Mouse (Mus musculus) heart, embryonic 14.5 days (tissue): ENCODE data around the gene Chst11. TPM values are rescaled to one million over a fixed set of nuclear protein-coding genes. Genes with fewer than 3 reads are reported as not detected.

Experiments
- ATAC-seq: fragments of 200-750 bp; cut with Nextera tagmentation; 2 replicates; pipeline ENCODE4 v1.8.0; 2017; ENCODE audit warnings: low read depth, moderate TSS enrichment; ENCODE audit not compliant: insufficient number of reproducible peaks, insufficient read depth, low FRiP score
- H3K27ac ChIP-seq, 2 experiments: fragments of 200-500 bp in 1 of 2; fragments of 300-500 bp in 1 of 2; sonication (generic) in 1 of 2; replicated peaks in 1 of 2; 2 replicates each; pipeline ENCODE4 v1.5.1; 2012 to 2014; ENCODE audit warnings: low read depth in 2 of 2, low read length in 2 of 2, control low read depth in 1 of 2, mild to moderate bottlenecking in 1 of 2, mixed read lengths in 1 of 2; ENCODE audit not compliant: control insufficient read depth in 1 of 2, insufficient read depth in 1 of 2
- H3K27me3 ChIP-seq: fragments of 300-500 bp; sonication (generic); 2 replicates; pipeline ENCODE4 v1.6.1; 2014; ENCODE audit warnings: mild to moderate bottlenecking, low read length, control low read depth; ENCODE audit not compliant: control insufficient read depth, insufficient read depth
- H3K36me3 ChIP-seq: fragments of 300-500 bp; sonication (generic); 2 replicates; pipeline ENCODE4 v1.6.1; 2014; ENCODE audit warnings: mild to moderate bottlenecking, control low read depth, low read length, mixed read lengths; ENCODE audit not compliant: control insufficient read depth, insufficient read depth
- H3K4me1 ChIP-seq, 2 experiments: fragments of 200-500 bp in 1 of 2; fragments of 300-500 bp in 1 of 2; sonication (generic) in 1 of 2; 2 replicates each; pipeline ENCODE4 v1.6.1; 2012 to 2014; ENCODE audit warnings: low read length in 2 of 2, control low read depth in 1 of 2, mixed read lengths in 1 of 2; ENCODE audit not compliant: control insufficient read depth in 2 of 2, insufficient read depth in 2 of 2
- H3K4me2 ChIP-seq: fragments of 300-500 bp; sonication (generic); 2 replicates; pipeline ENCODE4 v1.6.1; 2014; ENCODE audit warnings: mild to moderate bottlenecking, low read length
- H3K4me3 ChIP-seq, 2 experiments: fragments of 200-500 bp in 1 of 2; fragments of 300-500 bp in 1 of 2; sonication (generic) in 1 of 2; 2 replicates each; pipeline ENCODE4 v1.5.1; 2012 to 2014; ENCODE audit warnings: low read length in 2 of 2, mild to moderate bottlenecking in 2 of 2, control low read depth in 1 of 2, low read depth in 1 of 2, moderate library complexity in 1 of 2; ENCODE audit not compliant: control insufficient read depth in 1 of 2, insufficient read depth in 1 of 2
- H3K9ac ChIP-seq: fragments of 300-500 bp; sonication (generic); 2 replicates; pipeline ENCODE4 v1.6.1; 2014; ENCODE audit warnings: mild to moderate bottlenecking, low read length
- H3K9me3 ChIP-seq: fragments of 300-500 bp; sonication (generic); 2 replicates; pipeline ENCODE4 v1.6.1; 2016; ENCODE audit warnings: low read length, control low read depth; ENCODE audit not compliant: control insufficient read depth
- WGBS: fragments of 180-500 bp; shearing (Covaris S2); extraction: QIAGEN DNeasy Blood & Tissue Kit; methylation state at CpG from one replicate; pipeline ENCODE4 v1.1.7; 2014; 5-methylcytosine and 5-hydroxymethylcytosine counted together
- polyA plus RNA-seq: library from polyadenylated mRNA; unstranded; fragments of >200 nt; fragmentation: Nextera tagmentation; extraction: Ambion mirVana; gene quantifications from 2 replicates; pipeline ENCODE4 v1.2.1, GENCODE M21; 2014

Chst11 gene
- 3.3 and 3.5 TPM in 2 replicates for polyA plus RNA-seq

DNA sequence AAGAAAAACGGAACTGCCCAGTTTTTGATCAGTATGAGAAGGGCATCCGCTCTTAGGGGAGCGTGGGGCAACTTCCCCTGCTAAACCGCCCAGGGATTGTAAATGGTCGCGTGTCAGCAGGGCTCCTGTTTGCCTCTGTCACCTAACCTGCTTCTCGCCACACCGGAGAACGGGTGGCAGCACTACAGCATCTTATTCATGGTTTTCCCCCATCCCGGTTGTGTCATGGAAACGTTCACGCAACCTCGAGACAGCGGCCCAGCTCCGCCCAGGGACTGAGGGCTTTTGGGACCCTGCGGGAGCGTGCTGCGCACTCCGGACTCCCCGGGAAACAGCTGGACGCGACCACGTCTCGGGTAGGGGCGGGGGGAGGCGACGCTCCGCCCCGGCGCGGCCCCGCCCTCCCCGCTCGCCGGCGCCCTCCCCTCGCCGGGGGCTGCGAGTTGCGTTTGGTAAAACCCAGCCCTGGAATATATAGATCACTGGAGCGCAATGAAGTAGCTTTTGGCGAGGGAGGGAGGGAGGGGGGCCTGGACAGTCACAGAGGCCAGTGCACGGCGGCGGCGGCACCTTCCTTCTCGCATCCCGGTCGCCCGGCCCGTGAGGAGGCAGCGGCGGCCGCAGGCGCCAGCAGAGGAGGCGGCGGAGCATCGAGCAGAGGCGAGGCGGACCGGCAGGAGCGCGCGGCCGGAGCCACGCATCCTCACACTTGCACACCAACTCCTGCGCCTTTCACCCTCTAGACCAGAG is at the start of gene Chst11:
Gene Chst11 (plus strand): TSS at position 549 of the 750 bp plus-strand sequence.
- H3K27ac ChIP-seq, result peak within 1 kb of the TSS; percentile 64 to 79
- peaks cover 26% of the 10 kb centered on the region for H3K27me3 ChIP-seq
- H3K9me3 ChIP-seq, result no peaks in the 10 kb centered on the region
- peak within 1 kb of the TSS; percentile 61 to 85 for H3K4me3 ChIP-seq
- no peaks in the 10 kb centered on the region for H3K36me3 ChIP-seq
- WGBS, result under 1% methylated on average over 58 of the region's 67 CpGs
- H3K9ac ChIP-seq, result peak within 1 kb of the TSS; percentile 83
- H3K4me1 ChIP-seq, result peaks cover 10 to 24% of the 10 kb centered on the region in 2 experiments
- H3K4me2 ChIP-seq, result peak within 1 kb of the TSS; percentile 81
- ATAC-seq, result peak; percentile 88

DNA sequence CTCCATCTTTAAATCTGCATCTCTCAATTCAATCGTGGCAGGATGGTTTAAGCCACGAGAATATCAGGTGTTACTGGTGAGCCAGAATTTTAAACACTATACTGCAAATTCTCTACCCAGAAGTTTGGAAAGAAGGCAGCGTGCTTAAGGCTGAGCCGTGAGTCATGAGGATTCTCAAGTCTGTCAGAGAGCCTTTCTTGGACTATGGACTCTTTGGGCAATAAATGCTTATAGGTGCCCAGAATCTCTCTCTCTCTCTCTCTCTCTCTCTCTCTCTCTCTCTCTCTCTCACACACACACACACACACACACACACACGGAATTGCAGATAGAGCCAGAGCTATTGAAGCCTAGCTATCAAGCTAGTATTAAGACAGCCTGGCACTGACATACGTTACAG is 49.5 kb upstream of the Chst11 start:
- H3K4me2 ChIP-seq, result no peak overlapping the region
- 78% methylated on average over 6 of the region's 6 CpGs for WGBS
- H3K27me3 ChIP-seq, result no peaks in the 10 kb centered on the region
- H3K4me3 ChIP-seq, result no peak overlapping the region
- H3K9ac ChIP-seq, result no peak overlapping the region
- H3K36me3 ChIP-seq, result no peaks in the 10 kb centered on the region
- ATAC-seq, result no peak
- H3K9me3 ChIP-seq, result no peaks in the 10 kb centered on the region
- no peak overlapping the region for H3K27ac ChIP-seq
- H3K4me1 ChIP-seq, result peaks cover 0 to 3% of the 10 kb centered on the region in 2 experiments; a peak in 1 of 4 replicates

DNA sequence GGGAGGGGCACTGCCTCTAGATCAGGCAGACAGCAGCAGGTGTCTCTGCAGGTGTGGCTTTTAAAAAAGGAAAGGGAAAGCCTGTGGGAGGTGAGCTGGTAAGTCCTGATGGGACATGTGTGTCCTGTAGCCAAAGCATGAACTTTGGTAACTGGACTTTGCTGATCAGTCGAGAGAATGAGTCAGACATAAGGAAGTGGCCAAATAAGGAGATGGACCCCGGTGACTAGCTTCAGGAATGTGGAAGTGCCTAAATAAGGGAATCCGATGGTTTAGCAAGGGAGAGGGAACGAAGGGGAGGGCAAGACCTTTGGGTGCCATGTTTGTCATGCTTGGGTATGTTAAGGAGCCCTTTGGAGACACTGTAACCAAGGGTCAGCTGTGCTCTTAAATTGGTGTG is 31.9 kb upstream of the Chst11 start:
- no peak overlapping the region for H3K4me2 ChIP-seq
- peaks cover 7% of the 10 kb centered on the region; the same call in 1 of the 2 replicates for H3K9me3 ChIP-seq
- H3K4me3 ChIP-seq, result no peak overlapping the region
- ATAC-seq, result no peak
- 68% methylated on average over 4 of the region's 4 CpGs for WGBS
- H3K27me3 ChIP-seq, result no peaks in the 10 kb centered on the region
- no peaks in the 10 kb centered on the region for H3K36me3 ChIP-seq
- no peak overlapping the region for H3K9ac ChIP-seq
- H3K4me1 ChIP-seq, result peaks cover 0 to 3% of the 10 kb centered on the region in 2 experiments; a peak in 2 of 4 replicates
- H3K27ac ChIP-seq, result no peak overlapping the region

DNA sequence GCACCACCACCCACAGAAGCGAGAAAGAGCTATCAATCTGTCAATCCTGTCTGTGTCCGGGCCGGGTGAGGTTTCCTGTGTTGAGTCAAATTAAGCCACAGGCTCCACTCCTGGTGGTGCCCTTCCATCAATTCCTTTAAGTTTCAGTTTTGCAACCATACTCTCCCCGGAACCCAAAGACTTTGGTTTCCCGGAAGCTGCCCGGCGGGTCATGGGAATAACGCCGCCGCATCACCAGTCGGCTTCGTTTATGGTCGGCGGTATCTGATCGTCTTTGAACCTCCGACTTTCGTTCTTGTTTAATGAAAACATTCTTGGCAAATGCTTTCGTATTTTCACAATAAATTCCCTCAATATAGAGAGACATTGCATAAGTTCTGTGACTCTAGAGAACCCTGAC is 30.2 kb upstream of the Chst11 start:
- Histone ChIP-seq H3K4me3 (no peak overlapping the region), H3K4me2 (no peak overlapping the region), H3K27me3 (no peaks in the 10 kb centered on the region), H3K4me1 (no peaks in the 10 kb centered on the region), H3K36me3 (no peaks in the 10 kb centered on the region), H3K27ac (no peak overlapping the region), H3K9me3 (peaks cover 7% of the 10 kb centered on the region; the same call in 1 of the 2 replicates), H3K9ac (no peak overlapping the region)
- 94% methylated on average over 18 of the region's 18 CpGs for WGBS
- no peak for ATAC-seq

DNA sequence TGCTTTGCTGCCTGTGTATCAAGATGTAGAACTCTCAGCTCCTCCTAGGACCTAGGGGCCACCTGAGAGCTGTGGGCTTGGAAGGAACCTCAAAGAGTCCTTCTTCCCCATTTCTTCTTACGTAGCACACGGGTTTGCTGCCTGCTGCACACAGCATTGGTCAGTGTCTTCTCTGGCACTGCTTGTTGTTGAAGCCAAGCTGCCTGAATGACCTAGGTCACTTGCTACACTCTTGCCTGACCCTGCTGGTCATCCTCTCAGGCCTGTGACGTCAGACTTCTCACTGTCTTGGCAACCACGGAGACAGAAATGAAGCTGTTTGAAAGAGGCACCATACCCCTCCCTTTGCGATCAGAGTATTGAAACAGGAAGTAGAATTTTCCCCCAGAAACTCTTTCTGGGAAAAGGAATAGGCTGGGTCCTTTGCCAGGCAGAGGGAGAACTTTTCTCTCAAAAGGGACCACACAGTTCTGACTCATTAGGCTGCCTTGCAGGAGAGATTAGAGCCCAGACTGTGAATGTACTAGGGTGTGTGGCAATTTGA is 27.0 kb upstream of the Chst11 start:
- H3K4me3 ChIP-seq, result no peak overlapping the region
- peaks cover 7% of the 10 kb centered on the region; the same call in 1 of the 2 replicates for H3K9me3 ChIP-seq
- H3K27me3 ChIP-seq, result no peaks in the 10 kb centered on the region
- ATAC-seq, result no peak
- no peak overlapping the region for H3K27ac ChIP-seq
- no peak overlapping the region for H3K4me2 ChIP-seq
- no peaks in the 10 kb centered on the region for H3K4me1 ChIP-seq
- no peak overlapping the region for H3K9ac ChIP-seq
- H3K36me3 ChIP-seq, result no peaks in the 10 kb centered on the region
- WGBS, result 68% methylated on average over 5 of the region's 5 CpGs

DNA sequence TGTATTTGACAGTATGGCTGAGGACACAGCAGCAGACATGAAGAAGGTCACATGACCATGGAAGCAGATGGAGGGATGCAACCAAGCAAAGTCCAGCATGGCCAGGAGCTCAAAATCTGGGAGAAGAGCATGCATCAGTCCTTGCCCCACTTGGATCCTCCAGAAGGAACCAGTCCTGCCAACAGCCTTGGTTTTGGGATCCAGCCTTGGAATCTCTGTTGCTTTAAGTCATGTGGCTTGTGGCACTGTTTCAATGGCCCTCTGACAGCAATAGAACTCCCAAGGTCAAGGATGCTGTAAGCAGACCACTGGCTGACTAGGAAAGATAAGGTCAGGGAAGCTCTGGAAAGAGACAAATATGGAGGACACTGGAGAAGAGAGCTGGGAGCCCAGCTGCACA is 26.0 kb upstream of the Chst11 start:
- no peaks in the 10 kb centered on the region for H3K4me1 ChIP-seq
- peaks cover 3% of the 10 kb centered on the region; the same call in 1 of the 2 replicates for H3K9me3 ChIP-seq
- no peaks in the 10 kb centered on the region for H3K36me3 ChIP-seq
- no peak overlapping the region for H3K4me3 ChIP-seq
- H3K27ac ChIP-seq, result no peak overlapping the region
- no peak overlapping the region for H3K9ac ChIP-seq
- no peak for ATAC-seq
- no peak overlapping the region for H3K4me2 ChIP-seq
- no peaks in the 10 kb centered on the region for H3K27me3 ChIP-seq

DNA sequence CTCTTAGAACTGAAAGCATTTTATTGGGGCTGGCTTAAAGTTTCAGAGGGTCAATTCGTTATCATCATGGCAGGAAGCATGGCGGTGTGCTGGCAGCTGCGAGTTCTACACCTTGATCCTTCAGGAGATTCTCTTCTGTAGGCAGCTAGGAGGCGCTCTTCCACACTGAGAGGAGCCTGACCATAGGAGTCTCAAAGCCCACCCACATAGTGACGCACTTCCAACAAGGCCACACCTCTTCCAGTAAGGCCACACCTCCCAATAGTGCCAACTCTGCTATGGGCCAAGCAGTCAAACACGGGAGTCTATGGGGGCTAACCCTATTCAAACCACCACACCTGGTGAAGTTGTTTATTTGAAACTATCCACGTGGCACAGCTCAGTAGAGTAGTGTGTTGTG is 24.0 kb upstream of the Chst11 start:
- no peak overlapping the region for H3K27ac ChIP-seq
- H3K4me3 ChIP-seq, result no peak overlapping the region
- H3K4me1 ChIP-seq, result no peaks in the 10 kb centered on the region
- H3K36me3 ChIP-seq, result no peaks in the 10 kb centered on the region
- H3K9ac ChIP-seq, result no peak overlapping the region
- 55% methylated on average over 7 of the region's 7 CpGs for WGBS
- no peaks in the 10 kb centered on the region for H3K27me3 ChIP-seq
- no peaks in the 10 kb centered on the region for H3K9me3 ChIP-seq
- H3K4me2 ChIP-seq, result no peak overlapping the region
- ATAC-seq, result no peak
